Mouse (Mus musculus) spleen, adult 2 months (tissue): ENCODE results near the gene Xpnpep1.

Experiments
- CTCF ChIP-seq: fragments of 200-500 bp; IDR thresholded peaks from 2 replicates; pipeline ENCODE4 v1.5.1; 2011; ENCODE audit warnings: mild to moderate bottlenecking, inconsistent platforms; ENCODE audit not compliant: insufficient read depth, insufficient read length, insufficient replicate concordance; ENCODE audit errors: extremely low read depth
- POLR2A ChIP-seq: fragments of 200-500 bp; IDR thresholded peaks from 2 replicates; pipeline ENCODE4 v1.6.1; 2011; ENCODE audit warnings: low read depth, low read length, inconsistent platforms

DNA sequence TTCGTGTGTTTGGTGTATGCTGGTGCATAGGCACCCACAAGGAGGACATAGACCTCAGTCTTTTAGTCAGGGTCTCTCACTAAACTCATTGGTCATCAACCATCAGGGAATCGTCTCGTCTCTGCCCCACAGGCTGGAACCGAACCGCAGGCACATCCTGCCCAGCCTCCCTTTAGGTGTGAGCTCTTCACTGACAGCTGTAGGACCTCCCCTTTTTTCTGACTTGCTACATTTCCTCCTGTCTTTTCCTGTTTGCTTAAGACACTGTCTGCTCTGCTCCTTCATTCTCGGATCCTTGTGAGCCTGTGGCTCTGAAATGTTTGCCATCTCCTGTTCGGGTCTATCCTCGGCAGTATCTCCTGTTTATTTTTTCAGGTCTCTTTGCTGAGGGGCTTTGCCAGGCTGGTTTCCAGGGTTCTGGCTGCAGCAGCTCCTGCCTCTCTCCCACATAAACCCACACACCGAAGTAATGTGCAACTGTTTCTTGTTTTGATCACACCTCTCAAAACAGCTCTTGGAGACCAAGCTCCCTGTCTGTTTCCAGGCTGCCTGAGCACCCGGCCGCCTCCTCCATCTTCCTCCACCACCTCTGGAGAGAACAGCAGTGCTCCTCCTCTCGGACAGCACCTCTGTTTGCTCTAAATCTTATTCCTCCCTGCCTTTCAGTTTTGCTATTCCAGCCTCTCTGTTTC lies 60.8 kb downstream of the Xpnpep1 start:
- TF ChIP-seq CTCF (no peak), POLR2A (no peak)
